Mouse (Mus musculus) forebrain, embryonic 16.5 days (tissue): ENCODE results near the gene Otud7b. TPM values are rescaled to one million over a fixed set of nuclear protein-coding genes. Genes with fewer than 3 reads are reported as not detected.
A peak's percentile ranks its signal among the peaks of the same experiment; 100 is the strongest.

Experiments used
- ATAC-seq: fragments of 200-750 bp; cut with Nextera tagmentation; 2 replicates; pipeline ENCODE4 v1.8.0; 2017; ENCODE audit warnings: mild to moderate bottlenecking, moderate library complexity
- H3K27ac ChIP-seq: fragments of 300-500 bp; sonication (generic); 2 replicates; pipeline ENCODE4 v1.5.1; 2014; ENCODE audit warnings: low read length, control low read depth
- H3K27me3 ChIP-seq: fragments of 300-500 bp; sonication (generic); replicated peaks from 2 replicates; pipeline ENCODE4 v1.6.1; 2014; ENCODE audit warnings: low read length; ENCODE audit not compliant: control insufficient read depth, insufficient read depth
- H3K36me3 ChIP-seq: fragments of 300-500 bp; sonication (generic); 2 replicates; pipeline ENCODE4 v1.6.1; 2014; ENCODE audit not compliant: control insufficient read depth, insufficient read depth
- H3K4me1 ChIP-seq: fragments of 300-500 bp; sonication (generic); replicated peaks from 2 replicates; pipeline ENCODE4 v1.6.1; 2014; ENCODE audit warnings: low read length; ENCODE audit not compliant: control insufficient read depth, insufficient read depth
- H3K4me2 ChIP-seq: fragments of 300-500 bp; sonication (generic); 2 replicates; pipeline ENCODE4 v1.6.1; 2014; ENCODE audit warnings: mild to moderate bottlenecking, low read length, control low read depth
- H3K4me3 ChIP-seq: fragments of 300-500 bp; sonication (generic); replicated peaks from 2 replicates; pipeline ENCODE4 v1.5.1; 2014; ENCODE audit warnings: mild to moderate bottlenecking, low read length, control low read depth
- H3K9ac ChIP-seq: fragments of 300-500 bp; sonication (generic); replicated peaks from 2 replicates; pipeline ENCODE4 v1.6.1; 2014; ENCODE audit warnings: low read depth, low read length, control low read depth
- H3K9me3 ChIP-seq: fragments of 300-500 bp; sonication (generic); 2 replicates; pipeline ENCODE4 v1.6.1; 2016; ENCODE audit warnings: low read length; ENCODE audit not compliant: control insufficient read depth
- WGBS: fragments of 180-500 bp; shearing (Covaris S2); extraction: QIAGEN DNeasy Blood & Tissue Kit; methylation state at CpG from one replicate; pipeline ENCODE4 v1.1.7; 2014; 5-methylcytosine and 5-hydroxymethylcytosine counted together
- polyA plus RNA-seq: library from polyadenylated mRNA; unstranded; fragments of >200 nt; fragmentation: Nextera tagmentation; extraction: Ambion mirVana; gene quantifications from 2 replicates; pipeline ENCODE4 v1.2.1, GENCODE M21; 2015

The Otud7b gene
- polyA plus RNA-seq, 1 experiment from 2014 or later = 8.8 TPM

DNA sequence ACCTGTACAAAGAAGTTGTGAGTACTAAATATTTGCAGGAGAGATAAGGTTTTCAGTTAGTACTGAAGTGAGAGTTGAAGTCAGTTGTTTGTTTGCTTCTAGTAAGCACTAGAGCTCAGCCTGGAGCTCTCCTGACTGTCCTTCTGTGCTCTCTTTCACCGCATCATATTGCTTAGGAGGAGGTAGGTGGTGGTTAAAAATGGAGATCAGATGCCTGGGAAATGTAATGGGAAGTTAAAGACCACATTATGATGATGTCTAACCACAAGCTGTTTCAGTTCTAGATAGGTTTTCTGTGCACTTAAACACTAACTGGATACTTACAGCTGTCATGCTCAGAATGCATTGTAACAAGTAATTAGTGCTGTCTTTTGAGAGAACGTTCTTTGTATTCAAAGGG, 13.8 kb downstream of the Otud7b start:
- no peaks in the 10 kb centered on the region for H3K36me3 ChIP-seq
- WGBS = 67% methylated on average over 2 of the region's 2 CpGs
- no peak overlapping the region for H3K9ac ChIP-seq
- H3K9me3 ChIP-seq = no peaks in the 10 kb centered on the region
- H3K27ac ChIP-seq = no peak overlapping the region; the same call in 1 of the 2 replicates
- H3K27me3 ChIP-seq = no peaks in the 10 kb centered on the region
- no peak overlapping the region for H3K4me3 ChIP-seq
- no peak for ATAC-seq
- H3K4me2 ChIP-seq = no peak overlapping the region
- no peaks in the 10 kb centered on the region; the same call in 1 of the 2 replicates for H3K4me1 ChIP-seq

DNA sequence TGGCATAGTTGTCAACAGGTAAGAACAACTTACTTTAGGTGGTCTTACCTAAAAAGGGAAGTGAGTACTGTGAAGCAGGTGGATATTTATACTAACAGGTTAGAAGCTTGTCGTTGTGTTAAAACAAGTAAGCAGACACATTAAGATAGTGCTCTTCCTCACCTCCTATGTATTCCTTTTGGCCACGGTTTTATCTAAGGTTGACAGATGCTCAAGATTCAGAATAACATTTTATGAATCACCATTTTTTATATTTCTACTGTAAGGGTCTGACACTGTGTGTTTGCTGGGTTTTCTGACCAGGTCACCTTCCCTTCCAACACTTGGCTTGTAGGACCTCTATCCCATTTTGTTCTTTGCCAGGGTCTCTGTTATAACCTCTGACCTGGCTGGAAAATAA, 14.4 kb downstream of the Otud7b start:
- Histone ChIP-seq H3K4me3 (no peak overlapping the region), H3K9me3 (no peaks in the 10 kb centered on the region), H3K9ac (no peak overlapping the region), H3K36me3 (no peaks in the 10 kb centered on the region), H3K4me1 (no peaks in the 10 kb centered on the region), H3K4me2 (no peak overlapping the region), H3K27me3 (no peaks in the 10 kb centered on the region), H3K27ac (no peak overlapping the region)
- ATAC-seq = no peak
- 94% methylated on average over 2 of the region's 2 CpGs for WGBS

DNA sequence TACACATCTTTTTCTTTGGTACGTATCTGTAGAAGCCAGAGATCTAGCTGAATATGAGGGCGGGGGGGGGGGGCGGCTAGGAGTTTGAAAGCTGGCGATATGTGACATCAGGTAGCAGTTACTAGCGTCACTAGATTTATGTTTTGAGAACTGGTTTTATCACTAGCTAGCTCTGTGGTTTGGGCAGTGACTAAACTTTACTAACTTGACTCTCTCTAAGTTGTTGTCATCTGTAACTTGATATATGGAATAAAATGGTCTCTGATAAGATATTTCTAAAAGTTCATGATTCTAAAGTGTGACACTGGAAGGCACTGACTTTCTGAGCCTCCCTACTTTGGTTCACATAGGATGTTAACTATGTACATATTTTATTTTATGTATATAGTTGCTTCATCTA, 19.9 kb downstream of the Otud7b start:
- no peak overlapping the region for H3K27ac ChIP-seq

DNA sequence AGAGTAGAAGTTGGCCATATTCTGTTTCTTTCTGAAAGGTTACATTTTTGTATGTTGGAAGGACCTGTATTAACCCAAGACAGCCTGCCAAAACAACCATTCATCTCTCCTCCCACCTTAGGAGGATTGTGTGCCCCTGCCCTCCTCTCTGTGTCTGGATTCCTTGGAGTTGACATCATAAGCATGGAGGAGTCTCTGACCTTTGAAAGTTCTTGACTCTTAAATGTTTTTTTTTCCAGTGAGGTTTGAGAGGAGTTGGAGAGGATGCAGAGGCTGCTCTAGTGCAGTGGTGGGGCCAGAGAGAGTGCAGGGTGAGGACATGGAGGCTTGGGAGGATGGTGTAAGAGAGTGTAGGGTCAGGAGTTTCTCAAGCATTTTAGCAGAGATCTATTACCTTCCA, 23.8 kb downstream of the Otud7b start:
- Histone ChIP-seq H3K27ac (no peak overlapping the region), H3K4me2 (no peak overlapping the region), H3K9ac (no peak overlapping the region), H3K27me3 (no peaks in the 10 kb centered on the region), H3K4me3 (no peak overlapping the region), H3K4me1 (no peaks in the 10 kb centered on the region), H3K9me3 (no peaks in the 10 kb centered on the region), H3K36me3 (no peaks in the 10 kb centered on the region)
- ATAC-seq = no peak

More for the DNA sequence above, 19.9 kb downstream of the Otud7b start:
- ATAC-seq = no peak
- no peak overlapping the region for H3K4me2 ChIP-seq
- no peak overlapping the region for H3K9ac ChIP-seq
- no peaks in the 10 kb centered on the region for H3K27me3 ChIP-seq
- H3K4me3 ChIP-seq = no peak overlapping the region
- no peaks in the 10 kb centered on the region for H3K36me3 ChIP-seq
- no peaks in the 10 kb centered on the region for H3K9me3 ChIP-seq
- 89% methylated on average over 5 of the region's 5 CpGs for WGBS
- H3K4me1 ChIP-seq = no peaks in the 10 kb centered on the region

DNA sequence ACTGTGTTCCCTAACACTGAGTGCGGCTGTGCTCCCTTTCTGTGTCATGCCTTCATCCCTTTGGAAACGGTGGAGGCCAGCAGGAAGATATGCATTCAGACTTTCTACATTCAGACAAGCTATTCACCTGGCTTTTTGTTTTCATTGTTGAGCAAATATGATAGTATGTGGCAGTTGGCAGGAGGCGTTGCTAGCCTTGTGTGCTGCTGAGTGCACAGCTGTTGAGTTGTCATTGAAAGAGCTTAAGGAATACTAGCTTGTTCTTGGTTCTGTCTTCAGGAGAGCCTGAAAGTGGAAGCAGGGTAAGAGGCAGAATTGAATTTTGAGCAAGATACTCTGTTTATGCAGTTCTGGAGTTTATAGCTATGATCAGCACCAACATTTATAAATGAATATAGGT, 28.2 kb downstream of the Otud7b start:
- ATAC-seq = no peak
- no peak overlapping the region for H3K4me2 ChIP-seq
- H3K36me3 ChIP-seq = no peaks in the 10 kb centered on the region
- WGBS = 66% methylated on average over 3 of the region's 3 CpGs
- no peak overlapping the region for H3K9ac ChIP-seq
- no peaks in the 10 kb centered on the region for H3K4me1 ChIP-seq
- no peak overlapping the region for H3K4me3 ChIP-seq
- H3K9me3 ChIP-seq = no peaks in the 10 kb centered on the region
- H3K27me3 ChIP-seq = no peaks in the 10 kb centered on the region
- H3K27ac ChIP-seq = no peak overlapping the region

DNA sequence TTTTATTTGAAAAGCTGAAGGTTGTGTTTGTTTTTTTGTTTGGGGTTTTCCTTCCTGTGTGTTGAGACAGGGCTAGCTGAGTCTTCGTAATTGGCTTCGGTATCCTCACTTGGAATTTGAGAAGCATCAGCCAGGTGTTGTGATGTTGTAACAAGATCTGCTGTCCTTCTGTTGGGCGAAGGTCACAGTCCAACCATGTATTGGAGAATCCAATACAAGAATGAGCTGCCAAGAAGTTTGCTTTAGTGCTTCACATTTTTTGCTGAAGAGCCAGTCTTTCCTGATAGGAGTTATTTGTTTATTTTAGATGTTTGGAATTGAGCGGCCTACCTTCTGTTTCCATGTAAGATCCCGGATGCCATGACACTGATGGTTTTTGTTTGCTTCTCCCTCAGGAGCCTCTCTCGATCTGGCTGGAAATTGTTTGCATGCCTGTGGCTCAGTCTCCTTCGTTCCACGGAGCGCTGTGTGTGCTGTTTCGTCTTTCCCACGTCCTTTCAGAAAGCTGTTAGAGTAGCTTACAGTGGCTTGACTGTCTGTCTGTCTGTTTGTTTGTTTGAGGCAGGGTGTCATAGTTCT, 29.1 kb downstream of the Otud7b start:
- no peak overlapping the region for H3K27ac ChIP-seq
- ATAC-seq = no peak
- WGBS = 74% methylated on average over 11 of the region's 11 CpGs

DNA sequence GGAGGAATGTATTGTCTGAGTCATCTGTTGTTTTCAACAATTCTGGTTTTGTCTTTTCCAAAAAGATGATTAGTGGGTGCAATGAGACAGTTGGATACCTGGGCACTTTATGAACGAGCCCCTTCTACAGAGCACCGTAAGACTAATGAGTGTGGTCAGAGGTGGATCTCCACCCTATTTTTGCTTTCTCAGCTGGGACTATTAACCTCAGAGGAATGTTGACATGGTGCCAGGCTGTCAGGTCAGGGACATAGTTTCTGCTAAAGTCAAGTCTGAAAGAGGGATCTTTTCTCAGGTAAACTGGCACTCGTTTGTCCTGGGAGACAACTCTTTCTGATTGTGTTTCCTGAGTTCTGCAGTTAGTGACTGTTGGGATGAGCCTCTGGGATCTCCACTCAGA, 30.7 kb downstream of the Otud7b start:
- ATAC-seq = no peak
- Histone ChIP-seq H3K4me1 (no peaks in the 10 kb centered on the region), H3K9ac (no peak overlapping the region), H3K27me3 (no peaks in the 10 kb centered on the region), H3K9me3 (no peaks in the 10 kb centered on the region), H3K27ac (no peak overlapping the region), H3K4me3 (no peak overlapping the region), H3K36me3 (no peaks in the 10 kb centered on the region), H3K4me2 (no peak overlapping the region)
- WGBS = 75% methylated on average over 3 of the region's 3 CpGs

More for the DNA sequence above, 29.1 kb downstream of the Otud7b start:
- no peaks in the 10 kb centered on the region for H3K36me3 ChIP-seq
- H3K27me3 ChIP-seq = no peaks in the 10 kb centered on the region
- no peaks in the 10 kb centered on the region for H3K9me3 ChIP-seq
- no peak overlapping the region for H3K4me3 ChIP-seq
- H3K4me2 ChIP-seq = no peak overlapping the region
- no peaks in the 10 kb centered on the region for H3K4me1 ChIP-seq
- H3K9ac ChIP-seq = no peak overlapping the region

DNA sequence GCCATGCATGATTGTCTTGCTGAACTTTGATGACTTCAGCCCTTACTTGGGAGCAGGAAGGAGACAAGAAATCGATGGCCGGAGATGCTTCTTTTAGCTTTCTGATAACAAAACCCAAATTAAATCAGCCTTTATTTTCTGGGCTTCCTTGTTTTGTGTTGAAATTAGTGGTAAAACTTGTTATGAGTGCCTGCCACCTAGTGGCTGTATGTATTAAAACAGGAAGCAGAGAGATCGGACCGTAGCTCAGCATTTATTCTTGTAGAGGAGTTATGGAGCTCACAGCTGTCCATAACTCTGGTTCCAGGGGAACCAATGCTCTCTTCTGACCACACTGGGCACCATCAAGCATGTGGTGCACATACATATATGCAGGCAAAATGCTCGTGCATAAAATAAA, 43.6 kb downstream of the Otud7b start:
- H3K36me3 ChIP-seq = 0 out of 2 replicates have a peak, but pooled peaks cover 3% of the 10 kb centered on the region
- H3K4me3 ChIP-seq = no peak overlapping the region
- H3K27me3 ChIP-seq = no peaks in the 10 kb centered on the region
- no peak overlapping the region for H3K4me2 ChIP-seq
- WGBS = 13% methylated on average over 5 of the region's 5 CpGs
- H3K9ac ChIP-seq = no peak overlapping the region; the same call in 1 of the 2 replicates
- no peak overlapping the region for H3K27ac ChIP-seq
- H3K4me1 ChIP-seq = no peaks in the 10 kb centered on the region
- peak; percentile 54; the same call in 1 of the 2 replicates for ATAC-seq
- no peaks in the 10 kb centered on the region for H3K9me3 ChIP-seq

DNA sequence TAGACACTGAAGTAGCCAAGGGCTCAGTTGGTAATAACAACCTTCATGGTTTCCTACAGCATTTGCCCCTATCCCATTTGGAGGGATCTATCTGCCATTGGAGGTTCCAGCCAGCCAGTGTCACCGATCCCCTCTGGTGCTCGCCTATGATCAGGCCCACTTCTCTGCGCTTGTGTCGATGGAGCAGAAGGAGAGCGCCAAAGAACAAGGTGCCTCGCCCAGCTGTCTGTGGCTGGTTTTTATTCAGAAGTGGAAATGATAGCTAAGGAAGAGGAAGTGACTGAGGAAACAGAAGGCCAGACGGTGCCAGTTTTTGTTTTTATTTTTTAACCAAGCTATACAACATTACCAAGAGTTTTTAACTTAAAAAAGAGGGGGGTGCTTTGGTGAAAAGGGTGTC, 47.5 kb downstream of the Otud7b start:
- WGBS = 91% methylated on average over 7 of the region's 7 CpGs
- Histone ChIP-seq H3K36me3 (peaks cover 15% of the 10 kb centered on the region; the same call in 1 of the 2 replicates), H3K27ac (no peak overlapping the region), H3K4me1 (no peaks in the 10 kb centered on the region), H3K4me3 (no peak overlapping the region), H3K9ac (no peak overlapping the region), H3K9me3 (no peaks in the 10 kb centered on the region), H3K4me2 (no peak overlapping the region), H3K27me3 (no peaks in the 10 kb centered on the region)
- ATAC-seq = no peak

DNA sequence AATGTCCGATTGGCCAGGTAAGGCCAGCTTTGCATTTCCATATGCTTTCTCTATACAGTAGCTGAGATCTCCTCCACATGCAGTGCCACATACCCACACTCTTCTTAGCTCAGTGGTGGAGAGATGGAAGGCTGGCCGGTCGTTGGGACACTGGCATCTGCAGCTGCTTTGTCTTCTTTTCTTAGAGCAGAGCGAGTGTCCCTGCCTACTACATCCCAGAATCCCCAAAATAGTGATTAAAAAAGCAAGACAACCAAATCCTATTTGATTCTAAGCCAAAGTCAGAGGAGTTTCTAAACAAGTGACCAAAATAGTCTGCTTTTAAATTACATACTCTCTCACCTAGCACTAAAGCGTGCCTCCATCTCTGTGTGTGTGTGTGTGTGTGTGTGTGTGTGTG, 48.3 kb downstream of the Otud7b start:
- no peak overlapping the region for H3K9ac ChIP-seq
- H3K36me3 ChIP-seq = peaks cover 15% of the 10 kb centered on the region; the same call in 1 of the 2 replicates

More for the DNA sequence above, 48.3 kb downstream of the Otud7b start:
- ATAC-seq = no peak
- H3K4me1 ChIP-seq = no peaks in the 10 kb centered on the region
- no peak overlapping the region for H3K4me3 ChIP-seq
- no peak overlapping the region for H3K4me2 ChIP-seq
- no peaks in the 10 kb centered on the region for H3K9me3 ChIP-seq
- no peaks in the 10 kb centered on the region for H3K27me3 ChIP-seq
- 94% methylated on average over 5 of the region's 5 CpGs for WGBS
- H3K27ac ChIP-seq = no peak overlapping the region
